Mouse (Mus musculus) lung, adult 2 months (tissue): ENCODE results near the gene E330021D16Rik. TPM values are rescaled to one million over a fixed set of nuclear protein-coding genes. Genes with fewer than 3 reads are reported as not detected.
A peak's percentile ranks its signal among the peaks of the same experiment; 100 is the strongest.

Experiments used
- DNase-seq: peaks from one replicate; pipeline ENCODE4 v3.0.0; 2022
- H3K4me1 ChIP-seq: fragments of 200-500 bp; 2 replicates; pipeline ENCODE4 v1.6.1; 2011; ENCODE audit warnings: low read length; ENCODE audit not compliant: control insufficient read depth, insufficient read depth
- H3K4me3 ChIP-seq: fragments of 200-500 bp; replicated peaks from 2 replicates; pipeline ENCODE3; 2011; ENCODE audit warnings: low read depth, mild to moderate bottlenecking, control low read depth, low read length; ENCODE audit errors: extremely low read depth
- CTCF ChIP-seq: fragments of 200-500 bp; IDR thresholded peaks from 2 replicates; pipeline ENCODE4 v1.5.1; 2011; ENCODE audit warnings: mild to moderate bottlenecking, low read length, control low read depth; ENCODE audit not compliant: insufficient read depth
- POLR2A ChIP-seq: fragments of 200-500 bp; IDR thresholded peaks from 2 replicates; pipeline ENCODE4 v1.6.1; 2011; ENCODE audit warnings: low read depth, mild to moderate bottlenecking, control low read depth, low read length, borderline replicate concordance; ENCODE audit errors: extremely low read depth
- WGBS: fragments of 180-500 bp; shearing (Covaris S2); methylation state at CpG from one replicate; pipeline ENCODE4 v1.1.7; 2018; 5-methylcytosine and 5-hydroxymethylcytosine counted together
- polyA plus RNA-seq: library from polyadenylated mRNA; depleted of rRNA; stranded (reverse); fragments of >200 nt; gene quantifications from 2 replicates; pipeline ENCODE4 v1.2.3, GENCODE M21; 2012; rRNA removed

E330021D16Rik gene
- polyA plus RNA-seq, 1 experiment, result 0.11 TPM

DNA sequence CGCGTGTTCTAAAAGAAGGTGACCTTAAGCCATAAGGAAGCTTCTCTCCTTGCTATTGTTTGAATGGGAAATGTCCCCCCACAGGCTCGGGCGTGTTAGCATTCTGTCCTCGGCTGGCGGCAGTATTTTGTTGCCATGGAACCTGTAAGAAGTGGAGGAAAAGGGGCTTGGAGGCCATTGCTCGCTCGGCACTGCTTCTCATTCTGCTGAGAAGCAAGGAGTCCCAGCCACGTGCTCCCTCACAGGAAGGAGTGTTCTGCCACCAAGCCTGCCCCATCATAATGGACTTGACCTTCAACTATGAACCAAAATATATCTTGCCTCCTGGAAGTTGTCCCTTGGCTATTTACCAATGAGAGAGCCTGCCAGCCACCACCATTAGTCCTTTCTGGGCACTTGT lies 25.1 kb downstream of the E330021D16Rik start:
- Histone ChIP-seq H3K4me3 (no peak overlapping the region), H3K4me1 (no peaks in the 10 kb centered on the region)
- WGBS, result 59% methylated on average over 9 of the region's 9 CpGs
- TF ChIP-seq CTCF (no peak), POLR2A (no peak)
- DNase-seq, result no peak

DNA sequence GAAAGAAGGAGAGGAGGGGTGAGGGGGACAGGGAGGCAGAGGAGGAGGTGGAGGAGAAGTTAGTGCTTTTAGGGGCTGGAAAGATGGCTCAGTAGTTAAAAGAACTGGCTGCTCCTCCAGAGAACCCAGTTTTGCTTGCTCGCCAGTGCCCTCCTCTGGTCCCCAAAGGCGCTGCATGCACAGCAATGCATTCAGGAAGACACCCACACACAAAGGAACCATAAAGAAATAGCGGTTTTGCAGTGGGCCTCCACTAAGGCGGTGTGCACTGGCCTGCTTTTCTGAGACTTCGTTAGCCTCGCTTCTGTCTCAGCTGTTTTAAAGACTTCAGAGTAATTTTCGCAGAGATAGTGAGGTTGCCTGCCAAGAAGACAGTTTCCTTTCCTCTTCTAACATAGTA lies 30.1 kb downstream of the E330021D16Rik start:
- no peak for DNase-seq
- 74% methylated on average over 7 of the region's 7 CpGs for WGBS

DNA sequence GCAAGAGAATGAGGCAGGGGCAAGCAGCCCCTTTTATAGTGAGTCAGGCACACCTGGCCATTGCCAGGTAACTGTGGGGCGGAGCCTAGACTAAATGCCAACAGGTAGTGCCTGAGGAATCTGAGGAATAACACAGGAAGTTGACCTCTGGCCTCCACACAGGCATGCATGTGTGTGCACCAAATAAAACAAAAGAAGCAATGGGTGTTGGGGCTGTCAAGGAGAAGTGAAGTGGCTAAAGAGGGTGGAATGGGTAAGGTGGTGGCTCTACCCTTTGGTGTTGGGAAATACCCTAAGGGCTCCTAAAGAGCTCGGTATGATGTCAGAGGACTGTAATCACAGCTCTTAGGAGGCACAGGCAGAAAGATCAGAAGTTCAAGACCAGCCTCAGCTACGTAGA lies 32.2 kb downstream of the E330021D16Rik start:
- 70% methylated on average over 3 of the region's 3 CpGs for WGBS
- no peak for DNase-seq
- H3K4me3 ChIP-seq, result no peak overlapping the region
- TF ChIP-seq POLR2A (no peak), CTCF (no peak)
- no peaks in the 10 kb centered on the region for H3K4me1 ChIP-seq

More for the DNA sequence above, 30.1 kb downstream of the E330021D16Rik start:
- TF ChIP-seq CTCF (peak; percentile 19; the same call in 1 of the 2 replicates), POLR2A (no peak)
- no peaks in the 10 kb centered on the region for H3K4me1 ChIP-seq
- no peak overlapping the region for H3K4me3 ChIP-seq

DNA sequence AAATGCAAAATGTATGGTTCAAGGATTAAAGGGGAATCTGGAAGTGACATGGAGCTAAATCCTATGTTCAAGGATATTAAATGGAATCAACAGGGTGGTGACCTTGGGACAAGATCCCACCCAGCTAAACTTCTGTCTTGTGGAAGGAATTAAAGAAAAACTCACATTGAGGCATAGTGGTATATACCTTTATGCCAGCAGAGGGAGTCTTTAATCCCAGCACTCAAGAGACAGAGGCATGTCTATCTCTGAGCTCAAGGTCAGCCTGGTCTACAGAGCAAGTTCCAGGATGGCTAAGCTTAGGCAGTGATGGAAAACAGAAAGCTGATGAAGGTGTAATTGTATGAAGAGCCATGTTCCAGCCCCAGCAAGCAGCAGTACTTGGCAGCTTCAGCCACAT lies 39.3 kb downstream of the E330021D16Rik start:
- Histone ChIP-seq H3K4me3 (no peak overlapping the region), H3K4me1 (no peaks in the 10 kb centered on the region)
- DNase-seq, result no peak
- TF ChIP-seq CTCF (no peak), POLR2A (no peak)

DNA sequence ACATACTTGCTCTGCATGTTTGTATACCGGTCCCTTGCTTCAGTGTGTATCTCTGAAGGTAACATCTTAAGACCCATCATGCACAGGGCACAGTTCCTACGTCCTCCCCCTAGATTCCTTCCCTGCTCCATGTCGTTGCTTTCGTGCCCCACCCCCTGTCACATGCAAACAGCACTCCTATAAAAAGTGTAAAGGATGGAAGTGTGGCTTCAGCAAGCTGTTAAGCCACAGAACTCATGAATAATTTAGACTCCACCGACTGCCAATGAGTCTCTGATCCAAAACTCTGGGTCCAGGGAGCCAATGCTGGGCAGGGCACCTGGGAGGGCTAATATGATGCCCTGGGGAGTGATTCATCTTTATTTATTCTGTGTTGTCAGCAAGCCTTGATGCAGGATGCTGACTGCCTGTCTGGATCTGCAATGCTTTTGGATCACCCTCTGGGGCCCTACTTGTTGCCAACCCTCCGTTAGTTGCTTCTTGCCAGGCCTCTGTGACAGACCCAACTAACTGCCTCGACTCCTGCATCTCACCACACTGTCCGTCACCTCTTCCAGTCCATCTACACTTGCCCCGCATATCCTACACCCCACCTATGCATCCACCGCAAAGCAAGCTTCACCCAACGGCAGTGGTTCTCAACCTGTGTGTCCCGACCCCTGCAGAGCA lies 50.8 kb downstream of the E330021D16Rik start:
- WGBS, result 77% methylated on average over 12 of the region's 12 CpGs
- no peaks in the 10 kb centered on the region for H3K4me1 ChIP-seq
- no peak for TF ChIP-seq POLR2A
- TF ChIP-seq CTCF, result no peak

DNA sequence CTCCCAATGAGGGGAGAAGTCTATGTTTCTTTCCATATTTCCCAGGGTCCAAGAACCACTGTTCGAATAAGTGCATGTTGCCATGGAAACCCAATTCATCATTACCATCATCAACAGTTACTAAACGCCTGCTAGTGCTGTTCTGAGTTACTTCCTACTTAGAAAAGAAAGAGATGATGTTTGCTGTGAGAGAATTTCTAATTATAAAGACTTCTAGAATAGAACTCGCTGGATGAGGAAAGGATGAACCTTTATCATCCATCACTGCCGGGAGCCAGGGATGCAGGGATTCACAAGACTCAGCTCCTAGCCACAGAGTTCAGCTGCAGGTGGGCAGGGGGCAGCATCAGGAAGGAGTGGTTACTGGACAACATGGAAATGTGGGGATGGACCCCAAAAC lies 51.4 kb downstream of the E330021D16Rik start:
- WGBS, result 64% methylated on average over 4 of the region's 4 CpGs
- Histone ChIP-seq H3K4me1 (no peaks in the 10 kb centered on the region), H3K4me3 (no peak overlapping the region)
- TF ChIP-seq CTCF (no peak), POLR2A (no peak)
- no peak for DNase-seq

More for the DNA sequence above, 50.8 kb downstream of the E330021D16Rik start:
- DNase-seq, result no peak
- no peak overlapping the region for H3K4me3 ChIP-seq

DNA sequence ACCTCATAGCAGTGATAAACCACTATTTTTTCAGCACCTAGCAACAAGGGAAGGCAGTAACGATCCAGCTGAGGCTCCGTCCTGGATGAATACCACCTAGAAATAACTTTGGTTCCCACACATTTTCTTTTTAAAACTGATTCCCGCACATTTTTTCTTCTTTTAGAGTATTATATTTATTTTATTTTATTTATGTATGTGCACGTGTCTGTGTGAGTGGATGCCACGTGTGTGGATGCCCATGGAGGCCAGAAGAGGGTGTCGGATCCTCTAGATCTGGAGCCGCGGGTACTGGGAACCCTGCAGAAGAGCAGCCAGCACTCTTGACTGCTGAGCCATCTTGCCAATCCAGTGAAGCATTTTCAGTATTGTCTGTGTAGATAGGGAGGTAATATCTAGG lies 52.1 kb downstream of the E330021D16Rik start:
- TF ChIP-seq CTCF (no peak), POLR2A (no peak)
- no peaks in the 10 kb centered on the region for H3K4me1 ChIP-seq
- no peak for DNase-seq
- H3K4me3 ChIP-seq, result no peak overlapping the region
- WGBS, result 81% methylated on average over 8 of the region's 8 CpGs

DNA sequence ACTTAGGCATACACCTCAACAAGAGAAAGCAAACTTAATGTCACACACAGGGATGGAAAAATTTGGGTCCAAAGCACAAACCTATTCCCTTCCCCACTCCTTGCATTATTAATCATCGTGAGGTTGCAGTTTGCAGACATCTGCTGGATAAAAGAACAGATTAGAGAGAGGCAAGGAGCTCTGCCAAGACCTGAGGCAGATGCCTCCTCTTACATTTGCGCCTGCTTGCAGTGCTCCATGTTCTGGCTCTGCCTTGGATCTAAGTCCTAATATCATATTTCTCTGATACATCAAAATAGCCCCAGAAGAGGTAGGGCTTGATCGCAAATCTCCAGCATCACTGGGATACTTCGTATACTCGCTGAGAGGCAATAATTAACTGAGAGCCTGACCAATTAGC lies 56.9 kb downstream of the E330021D16Rik start:
- 76% methylated on average over 5 of the region's 5 CpGs for WGBS
- no peak for DNase-seq
- Histone ChIP-seq H3K4me1 (no peaks in the 10 kb centered on the region), H3K4me3 (no peak overlapping the region)
- TF ChIP-seq POLR2A, result no peak
- no peak for TF ChIP-seq CTCF

DNA sequence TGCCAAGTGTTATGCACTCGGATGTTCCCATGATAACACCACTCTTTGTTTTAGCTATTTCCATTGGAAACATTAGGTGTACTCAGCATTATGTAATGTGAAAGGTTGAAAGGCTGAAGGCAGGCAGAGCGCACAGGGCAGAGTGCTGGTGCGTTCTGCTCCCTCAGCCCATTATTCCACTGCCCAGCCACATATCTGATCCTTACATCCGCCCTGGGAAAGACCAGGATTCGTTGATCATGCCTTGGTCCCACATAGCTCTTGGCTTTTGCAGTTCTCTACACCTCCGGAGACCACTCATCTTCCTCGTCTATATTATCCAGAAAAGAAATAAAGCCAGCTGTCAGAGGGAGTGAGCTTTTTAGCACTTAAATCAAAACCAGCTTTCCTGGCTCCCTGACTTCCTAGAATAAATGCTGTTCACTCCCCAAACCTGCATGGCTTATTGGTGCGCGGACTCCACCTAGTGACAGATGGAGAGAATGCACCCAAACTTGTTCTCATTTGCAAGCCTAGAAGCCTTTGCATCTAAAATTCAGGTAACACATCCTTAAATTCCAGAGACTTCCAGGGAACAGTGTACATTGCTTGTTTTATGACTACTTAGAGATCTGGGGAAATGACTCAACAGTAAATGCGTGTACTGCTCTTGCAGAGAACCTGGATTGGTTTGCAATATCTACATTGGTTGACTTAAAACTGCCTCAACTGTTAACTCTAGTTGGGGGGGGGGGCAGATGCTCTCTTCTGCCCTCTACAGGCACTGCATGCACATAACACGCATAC lies 61.8 kb downstream of the E330021D16Rik start:
- WGBS, result 39% methylated on average over 11 of the region's 11 CpGs
- DNase-seq, result peak; percentile 60
- TF ChIP-seq POLR2A (no peak), CTCF (peak; percentile 53; the same call in 1 of the 2 replicates)

More for the DNA sequence above, 61.8 kb downstream of the E330021D16Rik start:
- H3K4me3 ChIP-seq, result no peak overlapping the region
- H3K4me1 ChIP-seq, result no peaks in the 10 kb centered on the region

Other genes starting within 250 kb of the E330021D16Rik start
- 0.12 TPM in 1 of 2 replicates, not detected in the other for gene Grin2b, start 242.1 kb downstream of the E330021D16Rik start, polyA plus RNA-seq
- gene Gm8994, start 88.0 kb downstream of the E330021D16Rik start, polyA plus RNA-seq, result not detected in 2 replicates
- gene Atf7ip, start 90.6 kb upstream of the E330021D16Rik start, polyA plus RNA-seq, result 24.8 and 28.3 TPM in 2 replicates
- gene Plbd1, start 246.4 kb upstream of the E330021D16Rik start, polyA plus RNA-seq, result 24.8 and 25.8 TPM in 2 replicates